Mouse (Mus musculus): ENCODE data around the gene Sstr4.

The Sstr4 gene

GRCm38 (mm10) chr2:148427553-148427952 lies 32.4 kb downstream of the Sstr4 start:
- no peak for DNase-seq (ENCODE audit: low read depth in 1 of 2, low spot score in 2 of 2)

DNA sequence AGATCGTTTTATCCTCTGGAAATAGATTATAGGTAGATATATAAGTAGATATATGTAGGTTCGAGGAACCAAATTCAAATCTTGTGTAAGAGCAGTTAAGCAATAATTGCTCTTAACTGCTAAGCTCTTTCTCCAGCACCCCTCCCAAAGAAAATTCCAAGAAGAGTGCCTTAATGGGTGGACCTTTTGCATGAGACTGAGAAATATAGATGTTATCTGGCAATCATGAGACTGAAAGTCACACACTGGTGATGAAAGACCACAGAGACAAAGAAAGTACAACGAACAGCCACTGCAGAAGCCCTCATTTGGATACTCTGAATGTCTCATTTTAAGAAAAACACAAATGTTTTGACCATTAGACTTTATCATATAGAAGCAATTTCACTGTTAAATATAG lies 33.4 kb downstream of the Sstr4 start:
- no peak for DNase-seq (ENCODE audit: low read depth in 1 of 2, low spot score in 2 of 2)

- no peak for DNase-seq (ENCODE audit: low read depth in 1 of 2, low spot score in 2 of 2)
Measured at GRCm38 (mm10) chr2:148429001-148429505, 33.9 kb downstream of the Sstr4 start.

- no peak for DNase-seq (ENCODE audit: low read depth in 1 of 2, low spot score in 2 of 2)
Measured at GRCm38 (mm10) chr2:148430941-148431340, 35.8 kb downstream of the Sstr4 start.

DNA sequence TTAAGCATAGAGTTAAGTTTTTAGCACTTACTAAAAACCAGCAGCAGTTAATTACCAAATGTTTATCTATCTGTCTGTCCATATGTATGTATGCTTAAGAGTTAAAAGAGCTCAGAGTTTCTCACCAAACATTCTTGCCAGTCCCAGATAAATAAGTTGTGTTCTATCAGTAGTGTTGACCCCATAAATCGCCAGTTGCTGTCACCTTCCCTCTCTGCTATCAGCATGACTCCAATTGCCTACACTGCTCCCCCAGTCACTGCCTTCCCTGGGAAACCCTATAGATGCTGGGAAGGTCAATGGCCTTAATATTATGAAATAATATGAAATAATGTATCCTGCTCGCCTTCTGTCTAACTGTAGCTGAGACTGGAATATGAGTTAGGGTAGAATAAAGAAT lies 37.2 kb downstream of the Sstr4 start:
- no peak for DNase-seq (ENCODE audit: low read depth in 1 of 2, low spot score in 2 of 2)

GRCm38 (mm10) chr2:148436285-148436684 lies 41.1 kb downstream of the Sstr4 start:
- DNase-seq (ENCODE audit: low read depth in 1 of 2, low spot score in 2 of 2): no peak

GRCm38 (mm10) chr2:148439691-148440276 lies 44.6 kb downstream of the Sstr4 start:
- DNase-seq (ENCODE audit: low read depth in 1 of 2, low spot score in 2 of 2): no peak

DNA sequence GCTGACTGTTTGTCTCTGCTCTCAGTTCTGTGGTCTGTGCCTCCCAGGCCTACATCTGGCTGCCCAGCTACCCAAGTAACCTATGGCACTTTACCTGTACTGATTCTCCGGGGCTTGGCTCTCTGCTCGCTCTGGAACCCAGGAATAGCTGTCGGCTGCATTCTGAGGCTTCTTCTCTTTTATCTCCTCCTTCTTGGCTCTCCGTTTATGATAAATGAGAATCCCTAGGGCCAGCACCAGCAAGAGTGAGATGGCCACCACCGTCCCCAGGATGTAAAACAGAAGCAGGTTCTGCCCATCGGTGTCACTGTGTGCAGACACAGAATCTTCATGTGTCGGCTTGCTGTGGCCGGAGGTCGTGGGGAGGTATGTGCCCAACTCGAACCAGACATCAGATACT lies 46.3 kb downstream of the Sstr4 start:
- DNase-seq (ENCODE audit: low read depth in 1 of 2, low spot score in 2 of 2): no peak

DNA sequence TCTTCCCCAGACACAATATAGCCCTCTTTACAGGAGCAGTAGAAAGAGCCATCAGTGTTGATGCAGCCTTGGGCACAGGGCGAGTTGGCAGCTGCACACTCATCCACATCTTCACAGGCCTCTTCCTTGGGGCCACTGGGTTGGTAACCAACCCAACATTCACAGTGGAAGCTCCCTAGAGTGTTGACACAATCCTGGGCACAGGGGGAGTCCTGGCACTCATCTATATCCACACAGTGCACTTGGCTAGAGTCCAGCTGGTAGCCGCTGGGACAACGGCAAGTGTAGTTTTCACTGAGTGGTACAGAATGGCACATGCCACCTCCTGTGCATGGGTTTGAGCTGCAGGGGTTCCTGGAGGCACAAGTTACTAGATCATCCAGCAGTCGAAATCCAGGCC lies 47.0 kb downstream of the Sstr4 start:
- no peak for DNase-seq (ENCODE audit: low read depth in 1 of 2, low spot score in 2 of 2)

GRCm38 (mm10) chr2:148442710-148443109 lies 47.6 kb downstream of the Sstr4 start:
- DNase-seq (ENCODE audit: low read depth in 1 of 2, low spot score in 2 of 2): no peak

- peak; percentile 40 for DNase-seq (ENCODE audit: low read depth in 1 of 2, low spot score in 2 of 2)
Measured at GRCm38 (mm10) chr2:148443249-148443958, 48.3 kb downstream of the Sstr4 start, which contains the start of gene Cd93. Gene Cd93 (minus strand): TSS chr2:148443563.

DNA sequence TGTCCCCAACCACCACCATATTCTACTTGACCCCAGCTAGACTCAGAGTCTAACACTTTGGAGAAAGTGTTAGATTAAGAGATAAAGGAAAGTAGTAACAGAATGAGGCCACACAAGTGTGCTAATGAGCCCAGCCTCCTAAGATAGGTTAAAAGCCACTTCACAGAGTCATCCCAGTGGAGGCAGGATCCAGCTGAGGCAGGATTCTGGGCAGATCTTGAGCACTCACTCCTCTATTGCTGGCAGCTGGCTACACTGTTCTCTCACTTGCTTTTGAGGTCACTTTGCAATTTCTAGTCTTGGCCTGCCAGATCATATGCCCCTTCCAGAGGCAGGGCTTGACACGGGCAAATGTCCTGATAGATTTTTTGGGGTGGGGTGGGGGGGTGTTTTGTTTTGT lies 49.3 kb downstream of the Sstr4 start:
- no peak for DNase-seq (ENCODE audit: low read depth in 1 of 2, low spot score in 2 of 2)

GRCm38 (mm10) chr2:148445616-148446015 lies 50.5 kb downstream of the Sstr4 start:
- DNase-seq (ENCODE audit: low read depth in 1 of 2, low spot score in 2 of 2): no peak

Measured in monocyte, adult 2 months (primary cell).